Mouse (Mus musculus): ENCODE results near the gene 1700019N19Rik. TPM values are rescaled to one million over a fixed set of nuclear protein-coding genes. Genes with fewer than 3 reads are reported as not detected.

1700019N19Rik gene
- polyA plus RNA-seq, 1 experiment from 2014 or later, result not detected

DNA sequence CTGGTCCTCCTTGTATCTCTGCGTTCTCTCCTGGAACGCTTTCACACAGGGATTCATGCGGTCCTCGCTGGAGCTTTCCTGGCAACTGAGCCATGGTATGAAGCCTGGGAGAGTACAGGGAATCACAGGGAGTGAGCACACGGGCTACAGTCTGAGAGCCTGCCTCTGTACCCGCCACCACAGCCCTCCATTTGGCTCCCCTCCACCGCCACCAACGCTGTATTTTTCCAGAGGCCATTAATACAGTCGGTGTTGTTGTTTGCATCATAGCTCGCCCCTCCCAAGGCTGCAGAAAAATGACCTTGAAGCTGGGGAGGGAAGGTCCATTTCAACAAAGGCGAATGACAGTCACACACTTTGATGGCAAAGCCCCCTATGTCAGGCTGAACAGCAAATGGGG, 5.1 kb downstream of the 1700019N19Rik start:
- 67% methylated on average over 11 of the region's 11 CpGs for WGBS
- H3K27me3 ChIP-seq (ENCODE audit: insufficient read depth, low read length), result no peaks in the 10 kb centered on the region
- DNase-seq (ENCODE audit: low spot score) (no peak), ATAC-seq (replicated peaks; ENCODE audit: low FRiP score, low read depth) (no peak)
- H3K9me3 ChIP-seq (replicated peaks; ENCODE audit: low read length), result no peaks in the 10 kb centered on the region
- TF ChIP-seq CTCF (IDR thresholded peaks at IDR 0.05; ENCODE audit: low read depth), result no peak
- no peak overlapping the region for H3K9ac ChIP-seq (ENCODE audit: low read depth, low read length)
- H3K4me3 ChIP-seq (replicated peaks; ENCODE audit: low read depth, low read length), result no peak overlapping the region
- no peak overlapping the region for H3K4me2 ChIP-seq (ENCODE audit: low read length)
- H3K27ac ChIP-seq, result no peak overlapping the region
- H3K36me3 ChIP-seq (ENCODE audit: insufficient read depth, low read length), result no peaks in the 10 kb centered on the region
- no peaks in the 10 kb centered on the region for H3K4me1 ChIP-seq (replicated peaks; ENCODE audit: insufficient read depth, low read length)

- no peaks in the 10 kb centered on the region for H3K9me3 ChIP-seq (replicated peaks; ENCODE audit: low read length)
- no peak for DNase-seq (ENCODE audit: low spot score)
These were observed 10.3 kb downstream of the 1700019N19Rik start for GRCm38 (mm10) chr19:58783938-58784337.

DNA sequence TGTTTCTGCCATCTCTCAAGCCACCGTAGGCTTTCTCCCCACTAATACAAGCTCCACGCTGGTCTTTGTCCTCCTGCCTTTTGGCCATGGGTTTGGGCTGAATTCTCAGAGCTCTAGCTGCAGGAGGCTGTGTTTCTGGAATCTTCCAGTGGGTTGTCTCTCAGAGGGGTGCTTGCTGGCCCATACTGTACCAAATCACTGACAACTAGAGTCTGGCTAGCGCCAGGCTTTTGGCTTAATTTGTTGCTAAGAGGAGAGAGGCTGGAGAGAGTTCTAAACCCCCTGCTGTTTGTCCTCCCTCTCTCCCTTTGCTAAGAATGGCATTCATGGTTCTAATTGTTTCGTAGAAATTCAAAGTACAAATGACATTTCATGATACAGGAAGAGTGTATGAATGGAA, 12.7 kb downstream of the 1700019N19Rik start:
- Histone ChIP-seq H3K9ac (ENCODE audit: low read depth, low read length) (no peak overlapping the region), H3K36me3 (ENCODE audit: insufficient read depth, low read length) (no peaks in the 10 kb centered on the region), H3K4me2 (ENCODE audit: low read length) (no peak overlapping the region), H3K27me3 (ENCODE audit: insufficient read depth, low read length) (no peaks in the 10 kb centered on the region), H3K27ac (no peak overlapping the region), H3K9me3 (replicated peaks; ENCODE audit: low read length) (no peaks in the 10 kb centered on the region), H3K4me3 (replicated peaks; ENCODE audit: low read depth, low read length) (no peak overlapping the region), H3K4me1 (replicated peaks; ENCODE audit: insufficient read depth, low read length) (no peaks in the 10 kb centered on the region)
- no peak for ATAC-seq (replicated peaks; ENCODE audit: low FRiP score, low read depth)
- no peak for DNase-seq (ENCODE audit: low spot score)
- no peak for TF ChIP-seq CTCF (IDR thresholded peaks at IDR 0.05; ENCODE audit: low read depth)
- 69% methylated on average over 4 of the region's 4 CpGs for WGBS

More at GRCm38 (mm10) chr19:58783938-58784337, 10.3 kb downstream of the 1700019N19Rik start:
- 46% methylated on average over 7 of the region's 7 CpGs for WGBS
- no peak for TF ChIP-seq CTCF (IDR thresholded peaks at IDR 0.05; ENCODE audit: low read depth)
- Histone ChIP-seq H3K4me3 (replicated peaks; ENCODE audit: low read depth, low read length) (no peak overlapping the region), H3K9ac (ENCODE audit: low read depth, low read length) (no peak overlapping the region), H3K4me1 (replicated peaks; ENCODE audit: insufficient read depth, low read length) (no peaks in the 10 kb centered on the region), H3K27ac (no peak overlapping the region), H3K36me3 (ENCODE audit: insufficient read depth, low read length) (no peaks in the 10 kb centered on the region), H3K27me3 (ENCODE audit: insufficient read depth, low read length) (no peaks in the 10 kb centered on the region), H3K4me2 (ENCODE audit: low read length) (no peak overlapping the region)
- ATAC-seq (replicated peaks; ENCODE audit: low FRiP score, low read depth), result no peak

DNA sequence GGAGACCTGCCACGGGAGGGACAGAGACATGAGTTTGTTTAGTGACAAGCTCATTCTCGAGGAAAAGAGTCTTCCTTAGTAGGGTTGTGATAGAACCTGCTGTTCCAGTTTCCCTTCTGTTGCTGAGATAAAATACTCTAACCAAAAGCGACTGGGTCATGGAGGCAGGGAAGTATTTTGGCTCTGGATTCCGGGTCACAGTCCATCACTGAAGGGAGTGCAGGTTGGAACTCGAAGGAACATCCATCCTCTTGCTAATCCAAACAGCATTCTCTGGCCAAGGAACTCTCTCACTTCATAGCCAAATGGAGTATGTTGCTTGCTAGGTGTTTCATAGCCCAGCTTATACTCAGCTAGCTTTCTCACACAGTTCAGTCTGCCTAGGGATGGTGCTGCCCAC, 17.8 kb downstream of the 1700019N19Rik start:
- H3K4me1 ChIP-seq (replicated peaks; ENCODE audit: insufficient read depth, low read length), result no peaks in the 10 kb centered on the region
- 70% methylated on average over 5 of the region's 5 CpGs for WGBS
- no peak for DNase-seq (ENCODE audit: low spot score)
- no peak overlapping the region for H3K9ac ChIP-seq (ENCODE audit: low read depth, low read length)
- H3K27ac ChIP-seq, result no peak overlapping the region
- H3K27me3 ChIP-seq (ENCODE audit: insufficient read depth, low read length), result no peaks in the 10 kb centered on the region
- no peaks in the 10 kb centered on the region for H3K36me3 ChIP-seq (ENCODE audit: insufficient read depth, low read length)
- no peaks in the 10 kb centered on the region for H3K9me3 ChIP-seq (replicated peaks; ENCODE audit: low read length)
- no peak for TF ChIP-seq CTCF (IDR thresholded peaks at IDR 0.05; ENCODE audit: low read depth)
- H3K4me3 ChIP-seq (replicated peaks; ENCODE audit: low read depth, low read length), result no peak overlapping the region
- no peak for ATAC-seq (replicated peaks; ENCODE audit: low FRiP score, low read depth)
- no peak overlapping the region for H3K4me2 ChIP-seq (ENCODE audit: low read length)

GRCm38 (mm10) chr19:58767329-58767728, 26.9 kb downstream of the 1700019N19Rik start:
- no peak for ATAC-seq (replicated peaks; ENCODE audit: low FRiP score, low read depth)
- TF ChIP-seq CTCF (IDR thresholded peaks at IDR 0.05; ENCODE audit: low read depth), result no peak

DNA sequence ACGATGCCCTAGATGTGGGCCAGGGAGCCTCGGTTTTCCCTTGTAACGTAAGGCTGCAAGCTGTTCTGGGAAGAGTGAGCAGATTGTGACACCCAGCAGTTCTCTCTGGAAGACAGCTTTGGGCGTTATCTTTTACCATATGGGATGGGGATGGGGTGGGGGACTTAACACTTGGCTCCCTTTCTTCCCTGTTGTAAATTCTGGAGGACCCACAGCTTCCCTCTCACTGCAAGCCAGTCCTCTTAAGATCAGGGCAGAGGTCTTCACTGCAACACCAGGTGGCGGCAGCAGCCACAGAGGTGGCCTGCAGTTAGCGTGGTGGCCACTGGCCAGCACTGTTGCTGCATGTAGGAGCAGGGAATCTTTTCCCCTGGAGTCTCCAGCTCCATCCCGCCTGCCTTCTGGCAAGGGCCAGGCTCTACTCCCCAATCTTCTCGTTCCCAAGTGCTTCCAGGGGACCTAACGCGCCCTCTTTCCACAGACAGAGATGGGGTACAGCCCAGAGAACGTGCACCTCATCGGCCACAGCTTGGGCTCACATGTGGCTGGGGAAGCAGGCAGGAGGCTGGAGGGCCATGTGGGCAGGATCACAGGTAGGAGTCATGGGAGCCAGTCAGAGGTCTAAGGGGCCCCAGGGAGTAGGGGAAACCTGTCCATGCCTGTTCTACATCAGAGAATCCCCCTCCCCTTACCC, 31.3 kb downstream of the 1700019N19Rik start:
- peak; percentile 69; the same call in 1 of the 2 replicates for ATAC-seq (replicated peaks; ENCODE audit: low FRiP score, low read depth)
- no peaks in the 10 kb centered on the region for H3K27me3 ChIP-seq (ENCODE audit: insufficient read depth, low read length)
- H3K36me3 ChIP-seq (ENCODE audit: insufficient read depth, low read length), result no peaks in the 10 kb centered on the region
- no peak overlapping the region for H3K9ac ChIP-seq (ENCODE audit: low read depth, low read length)
- no peaks in the 10 kb centered on the region for H3K9me3 ChIP-seq (replicated peaks; ENCODE audit: low read length)
- TF ChIP-seq CTCF (IDR thresholded peaks at IDR 0.05; ENCODE audit: low read depth), result peak; percentile 98
- no peak overlapping the region for H3K4me2 ChIP-seq (ENCODE audit: low read length)
- H3K27ac ChIP-seq, result no peak overlapping the region
- no peak overlapping the region for H3K4me3 ChIP-seq (replicated peaks; ENCODE audit: low read depth, low read length)
- no peaks in the 10 kb centered on the region for H3K4me1 ChIP-seq (replicated peaks; ENCODE audit: insufficient read depth, low read length)
- DNase-seq (ENCODE audit: low spot score), result peak; percentile 87
- 12% methylated on average over 12 of the region's 12 CpGs for WGBS

More at GRCm38 (mm10) chr19:58767329-58767728, 26.9 kb downstream of the 1700019N19Rik start:
- no peak overlapping the region for H3K9ac ChIP-seq (ENCODE audit: low read depth, low read length)
- no peaks in the 10 kb centered on the region for H3K27me3 ChIP-seq (ENCODE audit: insufficient read depth, low read length)
- H3K4me3 ChIP-seq (replicated peaks; ENCODE audit: low read depth, low read length), result no peak overlapping the region
- no peaks in the 10 kb centered on the region for H3K9me3 ChIP-seq (replicated peaks; ENCODE audit: low read length)
- 70% methylated on average over 6 of the region's 6 CpGs for WGBS
- H3K4me1 ChIP-seq (replicated peaks; ENCODE audit: insufficient read depth, low read length), result no peaks in the 10 kb centered on the region
- no peak overlapping the region for H3K27ac ChIP-seq
- H3K36me3 ChIP-seq (ENCODE audit: insufficient read depth, low read length), result no peaks in the 10 kb centered on the region
- no peak for DNase-seq (ENCODE audit: low spot score)
- H3K4me2 ChIP-seq (ENCODE audit: low read length), result no peak overlapping the region
